Mouse (Mus musculus) heart, adult 9 months (tissue): ENCODE measurements around the gene Padi4.

Experiments
- DNase-seq, 2 experiments: peaks; one replicate each; pipeline ENCODE4 v3.0.0; 2022; ENCODE audit warnings: low spot score in 2 of 2

Padi4 gene

DNA sequence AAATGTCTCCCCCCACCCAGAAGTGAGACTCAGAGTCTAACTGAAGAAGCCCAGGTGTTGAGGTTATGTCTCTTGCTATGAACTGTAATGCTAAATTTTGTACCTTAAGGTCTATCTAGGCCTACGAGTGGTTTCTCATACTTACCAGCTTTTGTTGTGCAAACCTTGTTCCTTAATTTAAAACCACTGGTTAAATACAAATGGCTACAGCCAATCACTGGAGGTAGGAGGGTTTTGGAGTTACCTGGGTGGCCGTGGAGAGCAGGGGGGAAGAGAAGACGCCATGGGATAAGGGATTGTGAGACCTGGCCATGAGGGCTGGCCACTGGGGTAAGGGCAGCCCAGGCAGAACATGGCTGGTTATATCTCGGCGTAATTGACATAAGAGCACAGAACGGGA, 14.2 kb upstream of the Padi4 start:
- no peak for DNase-seq

DNA sequence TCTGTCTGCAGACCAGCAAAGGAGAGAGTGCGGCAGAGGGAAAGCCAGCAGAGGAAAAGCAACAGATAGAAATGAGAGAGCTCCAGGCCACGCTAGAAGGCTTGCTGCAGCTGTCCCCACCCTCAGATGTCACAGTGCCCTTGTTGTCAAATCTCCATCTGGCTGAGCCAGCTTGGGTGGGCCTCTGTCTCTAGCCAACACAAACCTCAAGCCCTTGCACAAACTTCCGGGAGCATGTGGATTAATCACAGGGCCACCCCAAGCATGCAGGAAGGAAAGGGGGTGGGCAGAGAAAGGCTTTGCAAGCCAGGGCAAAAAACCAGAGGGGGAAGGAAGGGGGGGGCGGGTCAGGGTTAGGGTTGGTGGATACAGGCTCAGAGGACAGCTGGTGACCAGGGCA, 13.4 kb upstream of the Padi4 start:
- DNase-seq = peak; percentile 70 to 72

DNA sequence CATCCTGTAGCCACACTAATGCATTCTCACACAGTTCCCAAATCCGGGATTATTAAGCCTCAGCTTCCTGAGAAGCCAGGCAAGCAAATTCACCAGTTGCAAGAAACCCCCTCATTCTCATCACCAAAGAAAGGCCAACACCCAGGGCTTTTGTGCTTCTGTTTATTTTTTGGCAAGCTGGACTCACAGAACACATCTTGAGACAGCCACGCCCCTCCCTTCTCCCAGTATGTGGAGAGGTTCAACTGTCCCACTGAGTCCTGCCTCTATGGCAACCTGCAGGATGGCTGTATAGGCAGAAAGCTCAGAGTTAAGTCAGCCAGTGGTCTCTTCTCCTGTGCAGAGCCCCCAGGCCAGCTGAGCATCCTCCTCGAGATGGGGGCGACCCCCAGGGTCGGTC, 11.2 kb upstream of the Padi4 start:
- no peak for DNase-seq

DNA sequence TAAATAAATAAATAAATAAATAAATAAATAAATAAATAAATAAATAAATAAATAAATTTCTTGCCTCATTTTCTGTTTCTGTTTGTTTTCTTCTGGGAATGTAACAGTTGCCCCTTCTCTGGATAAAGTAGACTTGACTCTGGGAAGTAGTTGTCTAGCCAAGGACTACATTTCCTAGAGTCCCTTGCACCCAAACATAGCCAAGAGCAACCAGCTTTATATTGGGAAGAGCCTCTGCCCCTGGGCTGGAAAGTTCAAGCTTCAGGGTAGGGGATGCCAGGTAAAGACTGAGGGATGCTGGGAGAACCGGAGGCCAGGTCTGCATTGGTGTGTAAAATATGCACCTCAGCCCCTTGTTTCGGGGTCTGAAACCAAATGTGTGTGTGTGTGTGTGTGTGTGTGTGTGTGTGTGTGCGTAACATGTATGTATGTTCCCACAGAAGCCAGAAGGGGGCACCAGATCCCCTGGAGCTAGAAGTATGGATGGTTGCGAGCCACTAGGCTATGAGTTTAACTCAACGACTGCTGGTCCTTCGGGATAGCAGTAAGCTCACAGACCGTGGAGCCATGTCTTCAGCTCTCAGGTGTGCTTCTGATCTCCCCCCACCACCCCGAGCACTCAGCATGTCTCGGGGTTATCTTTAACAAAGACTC, 10.4 kb upstream of the Padi4 start:
- DNase-seq = no peak

DNA sequence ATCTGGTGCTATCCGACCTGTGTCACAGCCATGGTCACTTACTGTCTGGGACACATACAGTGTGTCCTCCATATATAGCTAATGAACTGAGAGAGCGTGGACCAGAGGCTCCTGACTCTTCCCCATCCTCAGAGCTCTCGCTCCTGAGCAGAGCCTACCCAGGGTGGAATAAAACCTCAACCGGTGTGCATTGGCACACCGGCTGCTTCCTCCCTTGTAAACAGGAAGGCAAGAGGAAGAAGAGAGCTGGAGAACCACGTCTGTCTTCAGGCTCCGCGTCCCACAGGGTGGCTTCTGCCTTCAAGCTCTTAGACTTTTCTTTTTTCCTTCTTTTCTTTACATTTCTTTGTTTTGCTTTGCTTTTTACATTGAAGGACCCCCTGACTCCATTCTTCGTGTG, 8.8 kb upstream of the Padi4 start:
- DNase-seq = no peak

DNA sequence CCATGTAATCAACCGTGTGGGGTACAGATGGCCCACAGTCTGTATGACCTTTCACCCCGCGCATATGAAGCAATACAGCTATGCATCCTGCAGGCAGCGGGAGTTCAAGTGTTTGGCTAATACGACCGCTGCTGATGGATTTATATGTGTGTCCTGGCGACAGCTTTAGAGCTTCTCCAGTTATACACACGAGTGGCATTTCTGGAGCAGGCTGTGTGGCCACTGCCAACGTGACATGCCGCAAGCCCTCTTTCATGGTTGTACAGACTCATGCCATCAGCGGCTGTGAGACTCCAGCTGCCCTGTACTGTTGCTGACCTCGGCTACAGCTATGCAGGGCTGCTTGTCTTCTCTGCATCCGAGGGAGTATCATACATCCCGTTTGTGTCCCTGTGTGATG, 6.5 kb upstream of the Padi4 start:
- DNase-seq = no peak

DNA sequence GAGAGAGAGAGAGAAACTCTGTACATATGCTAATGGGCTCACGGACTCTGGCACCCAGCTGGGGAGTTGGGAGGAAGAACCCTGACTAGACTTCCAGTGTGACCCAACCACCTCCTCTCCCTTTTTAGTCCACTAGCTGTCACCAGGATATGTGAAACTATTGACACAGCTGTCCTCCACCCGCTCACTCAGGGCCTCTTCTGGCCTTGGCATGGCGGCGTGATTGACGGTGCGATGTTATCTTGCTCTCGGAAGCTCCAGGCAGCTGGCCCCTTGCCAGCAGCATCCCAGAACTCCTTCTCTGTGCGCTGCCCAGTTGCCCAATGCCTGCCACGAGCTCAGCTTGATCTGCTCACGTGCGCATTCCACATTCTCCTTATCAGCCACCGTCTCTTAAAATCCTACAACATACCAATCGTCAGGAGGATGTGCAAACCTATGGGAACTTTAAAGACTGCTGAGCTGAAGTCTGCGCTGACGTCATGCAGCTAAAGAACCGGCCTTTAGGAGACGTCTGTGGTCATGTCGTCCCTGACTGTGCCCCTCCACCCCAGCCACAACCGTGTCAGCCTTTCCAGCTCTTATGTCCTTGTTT, 5.9 kb upstream of the Padi4 start:
- peak in 1 of 2 experiments; percentile 10 for DNase-seq

DNA sequence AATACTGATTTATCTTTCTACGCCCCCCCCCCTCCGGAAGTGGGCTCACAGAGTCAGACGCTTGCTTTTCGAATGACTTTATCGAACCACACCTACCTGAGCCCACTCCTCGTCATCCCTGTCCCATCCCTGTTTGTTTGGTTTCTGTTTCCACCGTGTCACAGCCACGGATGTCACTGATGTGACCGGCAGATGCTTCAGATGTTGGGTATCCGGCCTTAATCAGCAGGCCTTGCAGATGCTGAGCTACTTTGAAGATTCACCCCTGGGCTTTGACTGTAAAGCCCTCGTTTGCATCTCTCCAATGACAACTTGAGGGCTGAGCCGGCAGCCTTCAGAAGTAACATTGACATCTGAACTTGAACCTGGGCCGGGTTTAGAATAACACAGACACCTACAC, 2.6 kb upstream of the Padi4 start:
- DNase-seq = no peak

DNA sequence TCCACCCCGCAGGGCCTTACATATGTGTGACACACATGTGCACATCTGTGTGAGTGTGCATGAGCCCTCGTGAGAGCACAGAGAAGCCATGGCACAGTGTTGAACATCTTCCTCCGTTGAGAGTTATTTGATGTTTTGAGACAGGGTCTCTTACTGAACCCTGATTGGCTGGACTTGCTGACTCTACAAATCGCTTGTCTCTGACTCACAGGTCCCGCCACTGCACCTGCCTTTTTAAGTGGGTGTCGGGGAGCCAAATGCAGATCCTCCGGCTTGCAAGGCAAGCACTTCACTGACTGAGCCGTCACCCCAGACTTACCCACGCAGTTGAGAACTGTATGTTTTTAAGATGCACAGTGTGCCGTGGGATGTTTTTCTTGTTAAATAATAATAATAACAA, 1.8 kb upstream of the Padi4 start:
- no peak for DNase-seq

DNA sequence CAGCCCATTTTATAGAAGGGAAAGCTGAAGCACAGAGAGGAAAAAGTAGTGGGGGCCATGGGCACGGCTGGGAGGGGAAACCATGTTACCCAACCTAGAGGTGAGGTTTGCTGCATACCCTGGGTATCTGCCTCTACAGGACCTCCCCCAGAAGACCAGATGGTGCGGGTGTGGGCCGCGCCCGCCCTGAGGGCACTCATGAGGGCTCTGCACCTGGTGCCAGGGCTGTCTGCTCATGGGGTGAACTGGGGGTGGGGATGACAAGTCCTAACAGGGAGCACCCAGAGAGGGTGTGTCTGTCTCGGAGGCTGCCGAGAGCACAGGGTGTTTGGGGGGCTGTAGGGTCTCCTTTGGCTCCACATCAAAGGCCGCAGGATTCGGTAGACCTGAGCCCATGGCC, 857 bp upstream of the Padi4 start:
- DNase-seq = no peak

DNA sequence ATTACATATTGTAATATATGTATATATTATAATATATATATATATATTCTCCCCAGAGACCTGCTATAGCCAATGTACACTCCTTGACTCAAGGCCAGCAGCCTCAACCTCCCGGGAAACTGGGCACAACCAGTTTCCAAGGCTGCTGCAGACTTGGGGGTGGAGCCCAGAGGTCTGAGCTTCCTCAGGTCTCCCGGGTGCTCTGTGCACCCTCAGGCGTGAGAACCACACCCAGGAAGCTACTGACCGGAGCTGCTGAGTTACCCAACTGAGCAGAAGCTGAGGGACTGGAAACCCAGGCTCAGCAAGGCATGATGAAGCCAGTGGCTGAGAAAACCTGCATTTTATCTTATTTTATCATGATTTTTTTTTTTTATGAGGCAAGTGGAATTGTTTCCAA, 2.9 kb downstream of the Padi4 start:
- no peak for DNase-seq

DNA sequence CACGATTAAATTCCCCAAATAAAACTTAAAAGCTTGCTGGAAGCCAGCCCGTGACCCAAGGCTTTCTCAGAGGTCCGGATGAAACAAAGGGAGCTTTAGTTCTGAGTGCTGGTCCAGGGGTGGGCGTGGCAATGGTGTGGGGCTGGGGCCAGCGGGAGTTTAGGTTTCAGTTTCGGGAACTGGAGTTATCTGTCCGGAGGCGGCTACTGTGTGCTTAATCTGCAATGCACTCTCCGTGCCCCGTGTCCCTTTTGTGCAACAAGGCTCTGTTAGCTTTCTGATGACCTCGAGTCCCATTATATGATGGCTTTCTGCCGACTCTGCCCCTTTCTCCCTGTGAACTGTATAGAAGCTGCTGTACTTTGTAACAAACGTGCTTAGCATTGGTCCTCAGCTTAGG, 3.6 kb downstream of the Padi4 start:
- DNase-seq = peak; percentile 48 to 67

DNA sequence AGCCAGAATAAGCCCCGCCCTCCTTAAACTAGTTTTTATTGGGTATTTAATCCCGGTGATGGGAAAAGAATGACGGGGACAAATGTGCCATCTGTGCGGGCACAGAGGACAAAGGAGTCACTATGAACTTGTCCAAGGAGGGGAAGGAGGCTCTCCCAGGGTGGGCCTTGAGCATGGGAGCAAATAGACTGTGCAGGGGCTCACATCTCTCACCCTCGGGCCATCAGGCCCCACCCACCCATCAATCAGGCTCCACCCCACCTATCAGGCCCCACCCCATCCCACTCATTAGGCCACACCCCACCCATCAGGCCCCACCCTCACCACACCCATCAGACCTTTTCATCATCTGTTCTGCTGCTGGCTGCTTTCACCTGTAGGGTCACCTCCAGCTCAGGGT, 5.1 kb downstream of the Padi4 start:
- no peak for DNase-seq

DNA sequence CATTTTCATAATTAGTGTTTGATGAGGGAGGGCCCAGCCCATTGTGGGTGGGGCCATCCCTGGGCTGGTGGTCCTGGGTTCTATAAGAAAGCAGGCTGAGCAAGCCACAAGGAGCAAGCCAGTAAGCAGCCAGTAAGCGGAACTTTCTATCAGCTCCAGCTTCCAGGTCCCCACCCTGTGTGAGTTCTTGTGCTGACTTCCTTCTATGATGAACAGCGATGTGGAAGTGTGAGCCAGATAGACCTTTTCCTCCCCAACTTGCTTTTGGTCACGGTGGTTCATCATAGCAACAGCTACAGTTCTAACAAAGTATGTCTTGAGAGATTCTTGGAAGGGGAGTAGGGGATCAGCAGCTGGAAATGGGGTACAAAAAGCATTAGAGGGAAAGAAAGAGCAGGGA, 8.1 kb downstream of the Padi4 start:
- no peak for DNase-seq

DNA sequence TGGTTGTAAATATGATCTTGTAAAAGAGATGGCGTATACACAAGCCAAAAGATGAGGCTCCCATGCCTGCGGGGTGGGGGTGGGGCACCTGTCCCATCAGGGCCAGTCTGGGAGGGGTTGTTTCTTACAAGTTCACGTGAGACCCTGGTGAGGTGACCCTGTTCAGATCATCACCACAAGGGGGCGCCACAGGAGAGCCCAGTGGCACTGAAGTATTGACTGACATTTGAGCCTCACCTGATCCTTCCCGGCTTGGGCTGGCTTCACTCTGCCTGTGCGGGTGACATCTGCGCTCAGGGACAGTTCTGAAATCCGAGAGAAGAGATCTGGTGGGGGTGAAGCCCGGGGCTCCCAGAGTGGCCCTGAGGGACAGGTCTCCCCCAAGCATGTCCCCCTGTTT, 10.9 kb downstream of the Padi4 start:
- peak in 1 of 2 experiments; percentile 19 for DNase-seq

DNA sequence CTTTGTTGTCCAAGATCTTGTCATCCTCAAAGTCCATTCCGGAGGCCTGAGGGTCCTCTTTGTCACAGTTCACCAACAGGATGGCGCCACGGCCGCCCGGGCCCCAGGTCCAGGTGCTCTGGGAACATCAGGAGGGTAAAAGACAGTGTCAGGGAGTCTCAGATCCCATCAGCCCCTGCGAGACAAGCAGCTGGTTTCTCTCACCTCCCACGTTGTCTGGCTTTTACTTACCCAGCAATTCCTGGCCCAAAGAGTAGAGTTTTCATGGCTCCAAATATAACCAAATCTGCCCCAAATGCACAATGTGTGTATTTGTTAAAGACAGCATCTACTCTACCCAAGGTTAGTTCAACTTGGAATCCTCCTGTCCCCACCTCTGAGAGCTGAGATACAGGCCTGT, 12.4 kb downstream of the Padi4 start:
- DNase-seq = no peak

DNA sequence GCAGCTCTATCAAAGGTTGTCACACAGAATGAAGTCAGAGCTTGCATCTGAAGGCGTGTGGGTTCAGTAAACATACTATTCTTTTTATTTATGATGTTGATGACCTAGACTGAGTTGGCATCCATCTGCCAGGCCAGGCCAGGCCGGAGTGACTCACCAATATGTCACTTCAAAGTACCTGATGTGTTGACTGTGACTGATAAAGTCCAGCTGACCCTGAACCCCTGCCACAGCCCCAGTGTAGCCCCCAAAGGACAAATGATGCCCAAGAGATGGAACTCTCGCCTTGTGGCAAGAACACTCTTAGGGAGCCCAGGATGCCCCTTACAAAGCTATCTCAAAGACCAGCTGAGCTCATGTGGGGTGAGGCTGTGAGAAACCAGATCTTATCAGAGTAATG, 18.2 kb downstream of the Padi4 start:
- no peak for DNase-seq

DNA sequence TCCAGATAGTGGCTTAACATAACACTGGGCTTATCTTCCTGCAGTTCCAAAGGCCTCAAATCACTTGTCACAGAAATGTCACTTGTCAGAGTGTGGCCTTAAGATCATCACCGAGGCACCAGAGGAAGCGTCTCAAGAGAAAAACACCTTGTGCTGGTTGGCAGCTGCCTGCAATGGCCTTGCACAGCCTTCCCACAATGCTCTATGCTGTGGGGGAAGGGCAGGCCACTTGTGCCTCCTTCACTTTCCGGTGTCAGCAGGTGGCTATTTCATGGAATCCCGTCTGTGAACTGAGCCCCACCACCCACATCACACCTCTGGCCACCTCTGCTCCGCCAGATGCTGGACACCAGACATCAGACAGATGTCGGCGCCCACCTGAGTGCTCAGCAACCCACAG, 20.7 kb downstream of the Padi4 start:
- DNase-seq = no peak

DNA sequence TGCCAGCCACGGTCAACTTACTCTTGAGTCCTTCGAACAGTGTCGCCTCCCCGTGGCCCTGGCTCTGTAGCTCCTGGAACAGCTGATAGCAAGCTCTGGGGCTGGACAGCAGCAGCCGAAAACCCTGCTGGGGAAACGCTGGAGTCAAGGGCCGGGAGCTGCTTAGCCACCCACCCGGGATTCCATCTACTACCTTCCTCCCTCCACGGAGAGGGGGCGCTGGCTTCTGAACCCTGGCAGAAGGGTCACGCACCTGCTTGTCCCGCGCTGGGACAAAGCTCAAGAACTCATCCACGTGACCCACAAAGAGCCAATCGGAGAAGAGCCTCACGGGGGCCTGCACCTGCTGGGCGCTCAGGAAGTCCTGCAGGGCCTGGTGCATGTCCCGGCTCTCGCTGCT, 23.7 kb downstream of the Padi4 start:
- no peak for DNase-seq

DNA sequence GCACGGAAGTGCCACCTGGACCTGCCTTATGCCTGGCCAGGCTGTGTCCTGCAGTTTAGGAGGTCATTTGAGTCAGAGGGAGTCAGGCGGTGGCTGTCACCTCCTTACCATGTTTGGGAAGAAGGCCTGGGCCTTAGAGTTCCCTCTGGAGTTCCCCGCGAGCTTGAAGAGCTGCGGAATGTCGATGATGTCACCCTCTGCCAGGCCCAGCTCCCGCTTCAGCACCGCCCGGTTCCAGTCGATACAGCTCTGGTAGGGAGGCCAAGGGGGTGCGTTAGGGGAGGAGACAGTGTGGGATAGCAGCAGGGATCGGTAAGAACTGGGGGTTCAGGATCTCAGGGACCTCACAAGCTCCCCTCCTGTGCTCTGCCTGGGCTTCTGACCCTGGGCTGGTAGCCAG, 26.1 kb downstream of the Padi4 start:
- DNase-seq = peak in 1 of 2 experiments; percentile 18

DNA sequence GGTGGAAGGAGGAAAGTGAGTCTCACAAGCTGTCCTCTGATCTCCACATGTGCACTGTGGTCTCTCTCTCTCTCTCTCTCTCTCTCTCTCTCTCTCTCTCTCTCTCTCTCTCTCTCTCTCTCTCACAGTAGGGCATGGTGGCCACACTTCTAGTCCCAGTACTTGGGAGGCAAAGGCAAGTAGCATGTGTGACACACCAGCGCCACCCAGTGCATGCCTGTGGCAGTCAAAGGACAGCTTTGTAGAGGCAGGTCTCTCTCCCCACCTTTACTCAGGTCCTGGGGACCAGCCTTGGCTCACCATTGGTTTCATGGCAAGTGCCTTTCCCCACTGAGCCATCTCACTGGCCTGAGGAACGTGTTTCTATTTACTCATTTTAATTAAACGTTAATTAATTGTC, 29.4 kb downstream of the Padi4 start:
- DNase-seq = no peak

DNA sequence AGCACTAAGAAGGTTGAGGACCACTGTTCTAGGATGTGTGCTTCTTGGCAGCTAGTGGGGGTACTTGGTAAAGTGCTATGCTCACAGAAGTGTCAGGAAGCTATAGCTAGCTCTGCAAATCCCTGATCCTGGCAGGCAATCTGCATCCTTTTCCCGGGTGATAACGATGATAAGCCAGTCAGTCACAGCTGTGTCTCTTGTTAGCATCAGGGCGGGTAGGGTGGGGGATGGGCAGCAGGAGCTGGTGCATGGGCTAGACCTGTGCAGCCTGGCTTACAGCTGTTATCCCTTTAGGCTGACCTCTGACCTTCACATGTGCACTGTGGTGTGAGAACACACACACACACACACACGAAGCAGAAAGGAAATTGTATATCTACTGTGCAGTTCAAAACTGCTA, 30.9 kb downstream of the Padi4 start:
- no peak for DNase-seq

DNA sequence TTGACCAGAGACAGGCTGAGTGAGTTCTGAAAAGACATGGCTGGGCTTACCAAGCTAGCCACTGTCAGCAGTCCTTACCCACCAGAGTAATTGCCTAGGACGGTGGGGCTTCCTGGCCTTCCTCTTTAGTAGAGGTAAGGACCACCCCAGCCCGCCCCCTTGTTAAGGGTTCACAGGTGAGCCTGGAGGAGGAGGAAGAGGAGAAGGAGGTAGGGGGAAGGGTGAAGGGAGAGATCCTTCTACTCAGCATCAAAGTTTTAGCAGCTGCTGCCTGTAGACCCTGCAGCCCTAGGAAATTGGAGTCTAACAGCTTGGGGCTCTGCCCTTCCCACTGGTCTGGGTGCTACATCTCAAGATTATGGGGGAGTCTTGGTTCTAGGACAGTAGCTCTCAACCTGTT, 31.5 kb downstream of the Padi4 start, which contains the start of gene Padi6:
Padi6 (minus strand) TSS at position 101 of the 400 bp plus-strand sequence.
- DNase-seq = no peak

DNA sequence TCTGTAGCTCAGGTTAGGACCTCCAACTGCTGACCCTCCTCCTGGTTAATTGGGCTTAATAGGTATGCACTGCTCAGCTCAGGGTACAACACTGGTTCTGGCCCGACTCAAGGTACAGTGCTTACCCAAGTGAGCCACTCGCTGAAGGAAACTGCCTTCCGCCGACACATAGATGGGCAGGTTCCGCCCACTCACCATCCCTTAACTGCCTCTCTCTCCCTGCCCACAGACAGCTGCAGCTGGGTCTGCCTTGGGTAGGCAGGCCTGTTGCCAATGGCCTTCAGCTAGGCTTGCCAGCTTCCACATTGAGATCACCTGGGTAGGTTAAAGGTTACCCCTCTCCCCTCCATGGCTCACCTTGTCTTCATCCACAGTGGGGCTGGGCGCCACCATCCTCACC, 32.6 kb downstream of the Padi4 start:
- DNase-seq = no peak
